Mouse (Mus musculus): ENCODE measurements at regions not wholly inside any gene's neighbourhood (a gene's known extent, or its start where the extent isn't known, plus 50 kb on each side); places are given as distances from the start of the nearest gene placed in this dataset.

DNA sequence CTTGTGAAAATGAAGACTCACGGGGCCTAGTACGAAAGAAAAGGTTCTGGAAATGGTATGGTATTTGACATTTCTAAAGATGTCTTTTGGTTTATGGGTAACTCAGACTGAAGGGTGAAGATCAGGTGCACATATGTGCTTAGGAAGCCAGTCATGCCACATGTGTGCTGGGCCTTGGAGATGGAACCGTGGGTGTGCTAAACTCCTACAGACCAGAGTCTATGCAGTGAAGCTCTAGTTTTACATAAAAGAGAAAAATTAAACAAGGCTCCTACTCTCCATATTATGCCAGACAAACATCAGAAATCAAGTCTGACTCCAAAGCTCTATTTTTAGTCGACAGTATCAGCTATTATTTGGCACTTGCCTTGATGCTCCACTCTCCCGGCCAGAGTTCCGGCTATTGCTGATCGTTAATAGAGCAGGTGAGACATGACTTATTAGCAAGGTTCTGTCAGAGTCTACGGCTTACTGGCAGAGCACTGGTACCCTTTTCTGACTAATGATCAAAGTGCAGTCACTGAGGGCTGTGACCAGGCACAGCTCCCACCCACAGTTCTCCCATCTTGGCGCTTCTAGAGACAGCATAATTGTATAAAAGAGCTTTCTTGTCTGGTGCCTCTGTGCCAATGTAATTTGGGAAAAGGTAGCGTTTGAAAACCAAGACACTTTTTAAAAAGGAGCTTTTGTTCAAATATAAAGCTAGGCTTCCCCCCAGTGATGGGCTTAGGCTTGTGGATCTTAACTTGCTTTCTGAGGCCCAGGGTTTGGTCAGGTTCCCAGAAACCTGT, 119.2 kb upstream of the Ccdc122 start:
- no peak for DNase-seq (ENCODE audit: low spot score in 2 of 2)

DNA sequence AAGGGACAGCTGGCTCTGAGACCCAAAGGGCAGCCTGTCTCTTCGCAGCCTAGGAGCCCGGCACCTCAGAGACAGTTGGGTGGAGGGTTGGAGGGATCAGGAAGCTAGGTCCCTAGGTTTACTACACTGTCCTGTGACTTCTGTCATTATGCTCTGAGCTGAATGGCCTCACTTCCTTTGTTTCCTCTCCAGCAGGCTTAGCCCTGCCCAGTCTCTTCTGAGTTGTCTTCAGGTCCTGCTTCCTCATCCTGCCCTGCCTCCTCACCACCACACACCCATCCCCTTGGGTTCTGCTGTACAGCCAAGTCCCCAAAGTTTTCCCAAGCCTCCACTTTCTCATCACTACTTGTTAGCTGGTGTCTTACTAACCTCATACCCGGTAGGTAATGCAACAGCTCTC, 122.7 kb upstream of the Ccdc122 start:
- DNase-seq (ENCODE audit: low spot score in 2 of 2): no peak

DNA sequence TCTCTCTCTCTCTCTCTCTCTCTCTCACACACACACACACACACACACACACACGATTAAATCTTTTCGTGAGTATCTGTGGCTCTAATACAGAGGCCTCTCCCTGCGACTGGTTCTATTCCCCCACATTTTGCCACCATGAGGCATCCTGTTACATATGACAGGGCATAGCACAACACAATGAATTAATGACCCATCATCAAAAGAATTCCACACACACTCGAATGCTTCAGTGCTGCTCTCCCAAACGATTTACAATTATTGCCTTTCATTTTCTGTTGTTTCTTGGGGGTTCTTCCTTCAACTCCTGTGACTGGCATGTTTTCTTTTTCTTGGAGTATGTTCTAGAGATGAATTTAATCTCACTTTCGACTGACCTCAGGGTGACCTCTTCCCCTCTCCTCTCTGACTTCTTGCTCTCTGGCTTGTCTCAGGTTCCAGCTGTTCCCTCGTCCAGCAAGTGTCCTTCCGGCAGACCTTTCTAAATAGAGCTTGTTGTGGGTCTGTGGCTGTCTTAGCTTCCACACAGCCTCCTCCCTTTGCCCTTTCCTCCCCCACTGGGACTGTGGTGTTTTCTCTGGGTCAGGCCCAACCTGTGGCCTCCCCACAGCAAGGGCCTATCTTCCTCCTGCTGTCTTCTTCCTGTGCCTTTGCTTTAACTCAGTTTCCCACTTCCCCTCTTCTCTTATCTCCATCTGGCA, 124.1 kb upstream of the Ccdc122 start:
- peak; percentile 14 to 39 for DNase-seq (ENCODE audit: low spot score in 2 of 2)

DNA sequence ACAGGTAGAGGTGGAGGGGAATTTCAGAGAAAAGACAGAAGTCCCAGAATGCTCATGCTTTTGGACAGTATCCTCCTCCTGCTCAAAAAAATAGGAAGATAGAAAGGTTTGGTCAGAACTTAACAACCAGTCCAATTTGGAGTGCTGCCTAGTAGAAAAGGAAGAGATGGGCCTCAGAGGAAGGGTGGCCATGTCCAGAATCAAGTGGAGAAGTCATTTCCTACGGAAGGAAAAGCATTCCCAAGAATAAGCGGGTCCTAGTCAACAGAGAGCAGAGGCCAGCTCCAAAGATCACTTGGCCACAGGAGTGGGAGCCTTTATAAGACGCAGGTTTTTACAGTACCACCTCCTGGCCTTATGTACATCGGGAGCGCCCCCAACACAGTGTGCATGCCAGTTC, 125.3 kb upstream of the Ccdc122 start:
- DNase-seq (ENCODE audit: low spot score in 2 of 2): peak in 1 of 2 experiments; percentile 17

DNA sequence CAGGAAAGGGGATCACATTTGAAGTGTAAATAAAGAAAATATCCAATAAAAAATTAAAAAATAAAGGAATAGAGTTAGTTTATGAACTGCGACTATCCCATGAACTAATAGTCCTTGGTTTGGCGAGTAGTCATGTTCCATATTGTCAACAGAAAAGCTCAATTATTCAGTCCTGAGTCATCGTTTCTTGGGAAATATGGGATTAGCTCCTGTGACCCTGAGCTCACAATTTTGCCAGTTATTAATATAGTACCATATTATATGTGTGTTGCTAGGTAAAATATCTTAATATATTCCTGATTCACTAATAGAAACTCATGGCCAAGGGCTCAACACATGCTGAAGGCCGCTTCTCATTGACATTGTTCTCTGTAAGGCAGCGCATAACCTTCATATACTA, 126.4 kb upstream of the Ccdc122 start:
- DNase-seq (ENCODE audit: low spot score in 2 of 2): no peak

DNA sequence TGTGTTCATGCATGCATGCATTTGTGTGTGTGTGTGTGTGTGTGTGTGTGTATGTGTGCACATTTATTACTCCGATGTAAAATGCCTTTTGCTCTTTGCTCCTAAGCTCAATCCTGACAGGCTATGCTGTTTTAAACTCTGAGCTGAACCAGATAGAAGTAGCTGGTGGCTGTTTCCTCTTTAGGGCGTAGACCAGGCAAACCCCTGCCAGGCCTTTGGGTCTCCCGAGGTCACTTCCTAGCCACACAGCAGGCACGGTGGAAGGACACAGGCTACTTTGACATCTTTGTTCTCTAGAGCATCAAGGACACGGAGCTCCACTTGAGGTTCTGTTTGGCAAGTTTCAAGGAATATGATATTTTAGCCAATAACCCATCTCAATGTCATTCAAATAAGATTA, 128.6 kb upstream of the Ccdc122 start:
- DNase-seq (ENCODE audit: low spot score in 2 of 2): peak; percentile 35 to 37

DNA sequence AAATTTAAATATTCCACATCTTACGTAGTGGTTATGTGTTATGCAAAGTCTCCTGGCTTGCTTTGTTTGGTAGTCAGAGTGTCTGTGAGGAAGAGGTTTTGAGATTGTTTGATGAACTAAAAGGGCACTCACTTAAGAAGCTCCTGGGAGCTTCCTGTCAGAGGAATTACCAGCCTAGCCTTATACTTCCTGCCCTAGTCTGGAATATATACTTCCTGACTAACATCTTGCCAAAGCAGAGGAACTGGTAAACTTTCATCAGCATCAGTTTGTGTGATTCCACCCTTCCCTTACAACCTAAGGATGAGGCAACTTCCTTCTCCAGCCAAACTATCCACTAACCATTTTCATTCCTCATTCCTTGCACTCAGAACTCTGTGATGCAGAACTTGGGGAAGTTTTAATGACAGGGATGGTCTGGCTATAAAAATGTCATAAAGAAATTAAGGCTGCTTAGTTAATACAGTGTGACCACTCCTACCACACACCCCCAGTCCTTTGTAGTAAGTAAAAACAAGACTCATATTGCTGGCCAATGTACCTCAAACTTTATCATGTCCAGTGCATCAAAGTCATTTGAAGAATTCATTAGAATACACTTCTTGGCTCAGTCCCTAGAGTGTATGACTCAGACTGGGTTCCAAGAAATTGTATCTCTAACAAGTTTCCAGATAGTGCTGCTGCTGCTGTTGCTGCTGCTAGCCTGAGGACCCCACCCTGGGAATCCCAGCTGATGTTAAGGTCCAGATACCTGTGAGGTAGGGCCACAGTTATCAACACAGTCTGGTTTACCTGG, 133.4 kb upstream of the Ccdc122 start:
- no peak for DNase-seq (ENCODE audit: low spot score in 2 of 2)

DNA sequence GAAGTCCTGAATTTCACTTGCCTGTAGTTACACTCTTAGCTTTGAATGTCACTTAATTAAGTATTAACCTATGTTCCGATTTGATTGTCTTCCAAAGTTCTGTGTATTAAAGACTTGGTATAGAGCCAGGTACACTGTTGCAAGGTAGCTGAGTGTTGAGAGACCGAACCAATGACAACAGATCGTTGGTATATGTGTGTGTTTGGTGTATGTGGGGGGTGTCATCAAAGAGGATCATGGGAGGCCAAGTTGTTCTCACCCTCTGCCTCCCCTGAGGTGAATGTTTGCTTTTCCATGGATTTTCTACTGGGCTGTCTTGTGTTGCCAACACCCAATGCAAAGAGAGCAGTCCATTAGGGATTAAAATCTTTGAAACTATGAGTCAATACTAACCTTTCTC, 135.1 kb upstream of the Ccdc122 start:
- DNase-seq (ENCODE audit: low spot score in 2 of 2): no peak

DNA sequence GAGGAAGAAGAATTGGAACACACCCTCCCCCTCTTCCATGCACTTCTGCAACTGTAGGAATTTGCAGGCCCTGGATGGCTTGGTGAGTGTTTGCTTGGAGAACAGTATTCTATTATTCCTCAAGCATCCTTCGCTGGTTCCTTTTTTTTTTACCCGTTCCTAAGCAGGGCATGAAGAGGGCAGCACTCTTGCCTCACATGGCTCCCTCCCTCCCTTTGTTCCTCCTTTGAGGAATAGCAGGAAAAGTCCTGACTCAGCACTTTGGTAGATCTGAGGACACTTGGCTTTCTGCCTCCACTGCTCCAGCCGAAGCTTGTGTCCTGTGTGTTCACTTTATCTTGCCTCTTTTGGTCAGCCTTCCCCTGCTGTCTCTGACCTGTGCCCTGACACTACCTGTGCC, 137.2 kb upstream of the Ccdc122 start:
- DNase-seq (ENCODE audit: low spot score in 2 of 2): no peak

DNA sequence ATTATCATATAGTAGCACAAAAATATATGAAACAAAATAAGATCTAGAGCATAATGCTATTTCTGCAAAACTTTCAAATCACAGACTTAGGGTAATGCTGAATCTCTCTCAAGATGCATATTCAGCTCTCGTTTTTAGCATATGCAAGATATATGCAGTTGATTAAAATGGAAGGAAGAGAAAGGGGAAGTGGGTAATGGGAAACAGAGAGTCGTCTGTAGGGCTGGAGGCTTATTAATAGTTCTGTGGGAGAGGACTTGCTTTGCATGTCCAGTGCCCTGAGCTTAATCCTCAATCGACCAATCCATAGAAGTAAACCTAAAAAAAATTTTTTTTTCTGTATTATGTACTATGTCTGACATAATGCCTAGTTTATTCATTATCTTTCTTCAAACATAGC, 148.9 kb upstream of the Ccdc122 start:
- DNase-seq (ENCODE audit: low spot score in 2 of 2): no peak

DNA sequence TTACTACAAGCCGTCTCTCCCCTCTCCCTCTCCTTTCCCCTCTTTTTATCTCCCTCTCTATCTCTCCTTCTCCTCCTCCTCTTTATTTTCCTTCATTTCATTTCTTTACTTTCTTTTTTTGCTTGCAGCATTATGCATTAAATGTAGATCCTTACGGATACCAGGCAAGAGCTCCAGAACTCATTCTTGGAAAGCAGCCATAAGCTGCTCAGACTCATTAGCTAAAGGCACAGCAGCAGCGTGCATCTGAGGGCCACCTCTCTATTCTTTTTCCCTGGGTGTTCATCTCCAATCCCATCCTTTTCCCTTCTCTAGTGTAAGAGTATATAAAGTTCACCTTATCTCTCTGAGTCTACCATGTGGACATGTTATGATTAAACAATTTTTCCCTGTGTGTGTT, 149.4 kb upstream of the Ccdc122 start:
- DNase-seq (ENCODE audit: low spot score in 2 of 2): no peak

DNA sequence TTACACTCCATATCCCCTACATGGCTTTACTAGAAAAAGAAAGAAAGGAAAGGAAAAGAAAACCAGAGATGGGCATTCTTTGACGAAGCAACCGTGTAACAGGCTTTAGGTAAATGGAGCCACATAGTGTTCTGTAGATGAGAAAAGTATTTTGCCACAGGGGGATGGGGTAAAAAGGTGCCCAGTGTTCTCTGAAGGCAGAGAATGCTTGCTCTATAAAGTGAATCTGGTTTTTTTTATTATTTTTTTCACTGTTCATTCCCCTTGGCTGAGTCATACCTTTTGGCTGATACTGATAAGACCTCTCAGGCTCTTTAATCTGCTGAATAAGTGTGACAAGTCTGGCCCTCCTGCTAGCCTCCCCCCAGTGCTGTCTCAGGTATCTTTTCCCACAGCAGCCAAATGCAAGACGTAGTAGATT, 153.3 kb upstream of the Ccdc122 start:
- DNase-seq (ENCODE audit: low spot score in 2 of 2): no peak

DNA sequence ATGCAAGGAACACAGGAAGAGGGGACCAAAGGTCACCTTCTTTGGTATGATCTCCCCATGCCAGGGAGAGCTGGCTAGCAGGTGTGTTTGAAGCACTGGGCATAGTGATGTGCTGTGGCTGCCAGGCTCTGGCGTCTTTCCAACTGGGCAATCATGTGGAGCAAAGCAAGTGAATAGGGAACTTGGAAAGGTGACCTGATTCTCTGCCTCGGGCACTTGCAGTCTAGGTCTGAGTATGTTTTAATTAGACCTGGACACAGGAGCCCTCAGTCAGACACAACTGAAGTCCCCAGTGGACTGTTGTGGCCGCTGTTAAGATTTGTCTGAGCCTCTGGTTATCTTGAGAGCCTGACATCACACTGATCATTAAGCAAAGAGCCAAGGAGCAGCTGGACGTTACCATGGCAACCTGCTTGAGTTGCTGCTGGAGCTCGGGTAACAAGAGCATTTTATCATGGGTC, 153.8 kb upstream of the Ccdc122 start:
- DNase-seq (ENCODE audit: low spot score in 2 of 2): peak; percentile 78 to 81

DNA sequence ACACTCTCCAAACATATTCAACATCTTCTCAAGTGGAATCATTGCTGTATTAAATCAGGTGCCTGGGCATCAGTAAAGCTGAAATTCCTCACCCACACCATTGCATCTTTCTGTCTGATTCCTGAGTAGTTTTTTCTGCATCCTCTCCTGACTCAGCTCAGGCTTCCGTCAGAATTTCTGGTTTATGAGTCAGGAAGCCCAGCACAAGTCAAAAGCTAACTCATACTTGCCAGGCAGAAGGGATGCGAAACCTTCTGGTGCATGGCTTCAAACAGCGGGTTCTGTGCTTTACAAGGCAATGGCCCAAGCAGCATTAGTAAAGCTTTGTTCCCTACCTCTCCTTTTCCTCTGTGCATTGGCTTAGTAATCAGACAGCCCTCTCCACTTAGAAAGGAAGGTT, 155.7 kb upstream of the Ccdc122 start:
- no peak for DNase-seq (ENCODE audit: low spot score in 2 of 2)

DNA sequence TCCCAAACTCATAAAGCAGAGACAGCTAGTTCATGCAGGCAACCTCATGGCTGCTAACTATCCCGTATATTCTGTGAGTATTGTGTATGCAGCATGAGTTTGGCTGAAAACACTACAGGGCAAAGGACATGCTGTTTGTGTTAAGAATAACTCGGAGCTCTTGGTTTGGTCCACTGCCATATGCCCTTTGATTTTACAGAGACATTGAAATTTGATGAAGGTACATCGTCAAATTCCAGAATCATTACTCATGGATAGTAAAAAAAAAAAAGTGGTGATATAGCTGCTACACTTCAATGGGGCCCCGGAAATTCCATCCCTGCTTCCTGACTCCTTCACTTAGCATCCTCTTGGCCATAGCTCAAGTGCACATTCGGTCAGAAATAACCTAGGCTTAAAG, 159.3 kb upstream of the Ccdc122 start:
- DNase-seq (ENCODE audit: low spot score in 2 of 2): no peak

DNA sequence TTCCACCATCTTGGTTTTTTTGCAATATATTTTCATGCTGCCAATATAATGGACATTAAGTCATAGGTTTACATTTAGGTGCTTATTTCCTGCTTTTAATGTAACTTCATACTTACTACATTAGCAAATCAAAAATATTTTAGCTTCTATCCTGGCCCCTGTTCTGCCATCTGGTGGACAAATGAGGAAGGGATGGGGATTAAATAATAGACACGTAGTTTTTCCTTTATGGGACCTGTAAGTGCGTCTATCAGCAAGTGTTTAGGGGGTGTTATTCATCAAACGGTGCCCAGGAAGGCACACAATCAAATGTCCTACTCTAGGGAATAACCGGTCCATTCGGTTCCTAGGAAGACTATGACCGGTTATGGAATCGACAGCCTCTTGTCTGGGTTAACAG, 160.6 kb upstream of the Ccdc122 start:
- peak; percentile 23 to 76 for DNase-seq (ENCODE audit: low spot score in 2 of 2)

DNA sequence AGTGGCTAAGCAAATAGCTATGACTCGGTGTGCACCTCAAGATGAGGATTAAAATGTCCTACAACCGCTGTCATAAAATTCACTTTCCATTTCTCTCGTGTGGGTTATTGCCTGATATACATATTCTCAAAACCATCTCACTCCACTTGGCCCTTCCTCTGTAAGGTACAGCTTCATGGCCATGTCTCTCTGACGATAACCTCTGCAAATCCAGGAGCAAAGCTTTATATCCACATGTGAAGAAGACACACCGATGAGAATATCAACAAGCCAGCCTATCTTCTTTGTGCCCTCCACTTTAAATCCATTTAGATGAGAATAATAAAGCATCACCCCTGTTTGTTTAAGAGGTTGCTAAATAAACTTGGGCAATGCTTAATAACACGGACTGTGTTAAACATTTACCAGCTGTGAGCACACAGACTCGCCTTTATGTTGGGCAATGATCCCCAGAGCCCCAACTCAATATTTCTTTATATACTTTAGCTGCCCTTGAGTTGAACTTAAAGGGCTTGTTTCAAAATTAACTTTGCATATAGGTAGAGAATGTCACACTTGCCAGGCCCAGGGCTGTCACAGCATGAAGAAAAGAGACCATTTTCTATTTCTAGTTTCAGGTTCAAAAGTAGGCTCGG, 161.2 kb upstream of the Ccdc122 start:
- no peak for DNase-seq (ENCODE audit: low spot score in 2 of 2)

DNA sequence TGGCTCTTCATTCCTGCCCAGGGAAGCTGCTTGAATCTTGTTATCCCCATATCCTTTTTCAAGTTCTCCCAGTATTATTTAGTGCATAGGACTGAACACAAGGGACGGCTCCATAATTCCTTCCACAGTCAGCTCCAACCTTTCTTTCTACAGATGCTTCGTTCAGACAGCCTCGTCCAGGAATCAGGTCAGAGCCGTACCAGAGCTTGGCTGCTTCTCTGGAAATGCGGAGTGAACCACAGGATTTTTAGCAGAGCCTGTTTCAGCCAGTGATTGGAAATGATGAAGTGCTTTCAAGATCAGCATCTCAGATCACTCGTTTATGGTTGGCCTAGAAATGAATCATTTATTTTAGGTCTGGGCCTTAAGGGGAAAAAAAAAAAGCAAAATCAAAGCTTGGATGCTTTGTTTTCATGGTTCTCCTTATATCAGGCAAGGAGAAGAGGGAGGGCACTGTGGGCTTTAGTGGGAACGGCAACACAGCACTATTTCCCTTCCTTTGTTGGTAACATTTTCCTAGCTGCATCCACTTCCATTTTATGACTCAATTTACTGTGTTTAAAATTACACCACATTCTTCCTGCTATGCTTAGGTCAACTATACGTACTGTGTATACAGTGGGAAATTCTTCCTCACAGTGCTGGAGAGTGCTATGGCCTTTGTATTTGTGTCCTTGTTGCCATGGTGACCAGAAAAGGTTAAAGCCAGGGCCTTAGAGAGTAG, 161.9 kb upstream of the Ccdc122 start:
- DNase-seq (ENCODE audit: low spot score in 2 of 2): no peak

DNA sequence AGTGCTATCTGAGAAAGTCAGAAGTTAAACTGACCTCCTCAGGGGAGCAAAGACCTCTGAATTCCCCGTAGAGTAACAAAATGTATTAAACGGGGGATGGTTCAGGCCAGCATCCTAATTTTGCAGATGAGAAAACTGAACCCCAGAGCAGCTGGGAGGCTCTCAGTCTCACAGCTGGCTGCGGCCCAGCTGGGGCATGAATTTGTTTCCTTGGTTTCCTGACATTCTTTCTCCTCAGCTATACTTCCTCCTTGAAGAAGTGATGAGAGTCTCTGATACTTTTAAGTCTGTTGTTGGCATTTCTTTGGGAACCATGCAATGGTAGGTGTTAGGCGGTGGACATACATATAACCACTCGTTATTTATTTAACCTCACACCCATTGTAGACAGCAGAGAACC, 162.9 kb upstream of the Ccdc122 start:
- no peak for DNase-seq (ENCODE audit: low spot score in 2 of 2)

DNA sequence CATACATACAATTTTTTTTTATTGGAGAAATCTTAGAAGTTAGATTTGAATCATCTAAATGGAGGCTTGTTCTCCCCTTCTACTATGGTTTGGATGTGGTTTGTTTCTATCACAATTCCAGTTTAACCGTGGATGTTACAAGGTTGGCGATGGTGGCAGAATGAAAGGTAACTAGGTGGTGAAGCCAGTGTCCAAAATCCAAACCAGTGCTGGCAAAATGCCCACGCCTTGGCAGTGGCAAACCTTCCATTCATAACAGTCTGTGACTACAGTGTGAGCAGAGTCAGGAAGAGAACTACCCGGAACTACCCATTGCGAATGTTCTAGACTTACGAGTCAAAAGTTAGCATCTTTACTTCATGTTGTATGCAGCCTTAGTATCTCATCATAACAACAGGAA, 163.6 kb upstream of the Ccdc122 start:
- no peak for DNase-seq (ENCODE audit: low spot score in 2 of 2)

DNA sequence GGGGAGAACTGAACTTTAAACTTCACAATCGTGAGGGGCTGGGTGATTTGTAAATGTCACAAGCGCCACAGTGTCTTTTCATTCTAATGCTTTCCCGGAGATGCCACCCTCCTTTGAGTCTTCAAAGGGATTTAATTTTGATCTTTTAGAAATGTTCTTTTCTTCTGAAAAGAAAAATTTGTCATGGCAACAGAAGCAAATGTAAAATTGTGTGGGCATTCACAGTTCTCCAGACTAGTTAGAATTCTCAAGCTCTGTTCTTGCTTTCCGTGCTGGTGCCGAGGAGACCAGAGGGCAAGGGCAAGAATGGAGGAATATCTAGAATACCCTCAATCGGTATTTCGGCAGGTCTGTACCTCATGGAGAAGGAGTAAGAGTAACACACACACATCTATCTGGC, 164.1 kb upstream of the Ccdc122 start:
- DNase-seq (ENCODE audit: low spot score in 2 of 2): no peak
